Mouse (Mus musculus) forebrain, postnatal 0 days (tissue): ENCODE measurements at regions not wholly inside any gene's neighbourhood (a gene's known extent, or its start where the extent isn't known, plus 50 kb on each side); places are given as distances from the start of the nearest gene placed in this dataset.

Experiments used
- ATAC-seq: fragments of 200-750 bp; cut with Nextera tagmentation; 2 replicates; pipeline ENCODE4 v1.8.0; 2017; ENCODE audit warnings: mild to moderate bottlenecking, moderate library complexity
- DNase-seq: peaks from one replicate; pipeline ENCODE4 v3.0.0-alpha.2; 2015
- H3K27ac ChIP-seq: fragments of 300-500 bp; sonication (generic); 2 replicates; pipeline ENCODE4 v1.5.1; 2014; ENCODE audit warnings: low read depth, mild to moderate bottlenecking, antibody characterized with exemption, low read length, moderate library complexity, mixed read lengths
- H3K27me3 ChIP-seq: fragments of 300-500 bp; sonication (generic); 2 replicates; pipeline ENCODE4 v1.6.1; 2014; ENCODE audit warnings: mild to moderate bottlenecking, low read length, mixed read lengths; ENCODE audit not compliant: insufficient read depth
- H3K36me3 ChIP-seq: fragments of 300-500 bp; sonication (generic); 2 replicates; pipeline ENCODE4 v1.6.1; 2014; ENCODE audit warnings: mild to moderate bottlenecking, moderate library complexity; ENCODE audit not compliant: insufficient read depth
- H3K4me1 ChIP-seq: fragments of 300-500 bp; sonication (generic); 2 replicates; pipeline ENCODE4 v1.6.1; 2014; ENCODE audit warnings: antibody characterized with exemption; ENCODE audit not compliant: insufficient read depth
- H3K4me2 ChIP-seq: fragments of 300-500 bp; sonication (generic); 2 replicates; pipeline ENCODE4 v1.6.1; 2014; ENCODE audit warnings: low read depth, mild to moderate bottlenecking, moderate library complexity
- H3K4me3 ChIP-seq: fragments of 300-500 bp; sonication (generic); 2 replicates; pipeline ENCODE4 v1.5.1; 2014; ENCODE audit warnings: low read depth, low read length, mixed read lengths
- H3K9ac ChIP-seq: fragments of 300-500 bp; sonication (generic); 2 replicates; pipeline ENCODE4 v1.6.1; 2014; ENCODE audit warnings: mild to moderate bottlenecking
- H3K9me3 ChIP-seq: fragments of 300-500 bp; sonication (generic); 2 replicates; pipeline ENCODE4 v1.6.1; 2016; ENCODE audit warnings: low read length
- CTCF ChIP-seq: sonication (generic); IDR thresholded peaks from 2 replicates; pipeline ENCODE4 v1.5.1; 2016; ENCODE audit warnings: antibody characterized with exemption, control low read depth, low read depth
- WGBS: fragments of 180-500 bp; shearing (Covaris S2); extraction: QIAGEN DNeasy Blood & Tissue Kit; methylation state at CpG from one replicate; pipeline ENCODE4 v1.1.7; 2014; 5-methylcytosine and 5-hydroxymethylcytosine counted together

- no peaks in the 10 kb centered on the region for H3K9me3 ChIP-seq
- H3K4me3 ChIP-seq, result no peak overlapping the region
- no peak overlapping the region; the same call in 1 of the 2 replicates for H3K4me2 ChIP-seq
- no peak overlapping the region for H3K27ac ChIP-seq
- ATAC-seq, result peak; percentile 81
- no peak for TF ChIP-seq CTCF
- no peaks in the 10 kb centered on the region for H3K36me3 ChIP-seq
- H3K4me1 ChIP-seq, result no peaks in the 10 kb centered on the region
- no peak overlapping the region for H3K9ac ChIP-seq
- H3K27me3 ChIP-seq, result no peaks in the 10 kb centered on the region
- 14% methylated on average over 7 of the region's 7 CpGs for WGBS
- peak; percentile 30 for DNase-seq
Observed at GRCm38 (mm10) chr7:71193131-71193530, 158.2 kb downstream of the Gm10295 start.

GRCm38 (mm10) chr7:71190161-71190711, 161.0 kb downstream of the Gm10295 start:
- ATAC-seq (no peak), DNase-seq (no peak)
- no peak overlapping the region for H3K4me2 ChIP-seq
- H3K27me3 ChIP-seq, result no peaks in the 10 kb centered on the region
- H3K4me1 ChIP-seq, result no peaks in the 10 kb centered on the region
- no peak overlapping the region for H3K27ac ChIP-seq
- H3K9ac ChIP-seq, result no peak overlapping the region
- WGBS, result 28% methylated on average over 12 of the region's 12 CpGs
- no peak overlapping the region for H3K4me3 ChIP-seq
- H3K36me3 ChIP-seq, result no peaks in the 10 kb centered on the region
- TF ChIP-seq CTCF, result no peak
- no peaks in the 10 kb centered on the region for H3K9me3 ChIP-seq

GRCm38 (mm10) chr7:71189757-71190156, 161.5 kb downstream of the Gm10295 start:
- no peaks in the 10 kb centered on the region for H3K27me3 ChIP-seq
- no peaks in the 10 kb centered on the region for H3K9me3 ChIP-seq
- H3K27ac ChIP-seq, result no peak overlapping the region
- no peak for TF ChIP-seq CTCF
- ATAC-seq (no peak), DNase-seq (no peak)
- no peak overlapping the region for H3K9ac ChIP-seq
- H3K4me3 ChIP-seq, result no peak overlapping the region
- no peak overlapping the region for H3K4me2 ChIP-seq
- 50% methylated on average over 6 of the region's 6 CpGs for WGBS
- no peaks in the 10 kb centered on the region for H3K4me1 ChIP-seq
- H3K36me3 ChIP-seq, result no peaks in the 10 kb centered on the region

- 19% methylated on average over 6 of the region's 6 CpGs for WGBS
- H3K27ac ChIP-seq, result no peak overlapping the region
- no peak overlapping the region for H3K4me3 ChIP-seq
- no peaks in the 10 kb centered on the region for H3K4me1 ChIP-seq
- H3K36me3 ChIP-seq, result no peaks in the 10 kb centered on the region
- H3K9ac ChIP-seq, result no peak overlapping the region
- ATAC-seq (no peak), DNase-seq (no peak)
- H3K27me3 ChIP-seq, result no peaks in the 10 kb centered on the region
- TF ChIP-seq CTCF, result no peak
- H3K4me2 ChIP-seq, result no peak overlapping the region
- no peaks in the 10 kb centered on the region for H3K9me3 ChIP-seq
Observed at GRCm38 (mm10) chr7:71188119-71188518, 163.2 kb downstream of the Gm10295 start.

- H3K4me3 ChIP-seq, result no peak overlapping the region
- H3K9ac ChIP-seq, result no peak overlapping the region
- WGBS, result 85% methylated on average over 4 of the region's 4 CpGs
- H3K27me3 ChIP-seq, result no peaks in the 10 kb centered on the region
- no peak overlapping the region for H3K4me2 ChIP-seq
- DNase-seq (no peak), ATAC-seq (no peak)
- H3K36me3 ChIP-seq, result no peaks in the 10 kb centered on the region
- no peaks in the 10 kb centered on the region for H3K4me1 ChIP-seq
- no peaks in the 10 kb centered on the region for H3K9me3 ChIP-seq
- no peak for TF ChIP-seq CTCF
- H3K27ac ChIP-seq, result no peak overlapping the region
Observed at GRCm38 (mm10) chr7:71174871-71175270, 176.4 kb downstream of the Gm10295 start.

GRCm38 (mm10) chr7:71139068-71139467, 212.2 kb downstream of the Gm10295 start:
- DNase-seq (no peak), ATAC-seq (no peak)
- H3K4me2 ChIP-seq, result no peak overlapping the region
- no peaks in the 10 kb centered on the region for H3K36me3 ChIP-seq
- no peaks in the 10 kb centered on the region for H3K9me3 ChIP-seq
- no peaks in the 10 kb centered on the region for H3K27me3 ChIP-seq
- H3K27ac ChIP-seq, result no peak overlapping the region
- H3K4me1 ChIP-seq, result no peaks in the 10 kb centered on the region
- no peak for TF ChIP-seq CTCF
- H3K4me3 ChIP-seq, result no peak overlapping the region
- no peak overlapping the region for H3K9ac ChIP-seq
- 72% methylated on average over 5 of the region's 5 CpGs for WGBS

GRCm38 (mm10) chr7:71129981-71130380, 221.3 kb downstream of the Gm10295 start:
- no peaks in the 10 kb centered on the region for H3K9me3 ChIP-seq
- no peak for TF ChIP-seq CTCF
- H3K27ac ChIP-seq, result no peak overlapping the region
- WGBS, result 100% methylated on average over 1 of the region's 1 CpGs
- H3K27me3 ChIP-seq, result no peaks in the 10 kb centered on the region
- no peaks in the 10 kb centered on the region for H3K36me3 ChIP-seq
- ATAC-seq, result no peak
- H3K4me3 ChIP-seq, result no peak overlapping the region
- no peaks in the 10 kb centered on the region for H3K4me1 ChIP-seq
- no peak for DNase-seq
- no peak overlapping the region for H3K9ac ChIP-seq
- no peak overlapping the region for H3K4me2 ChIP-seq
